Mouse (Mus musculus) midbrain, postnatal 0 days (tissue): ENCODE data around the gene Arhgap8. TPM values are rescaled to one million over a fixed set of nuclear protein-coding genes. Genes with fewer than 3 reads are reported as not detected.

Experiments
- ATAC-seq: fragments of 200-750 bp; cut with Nextera tagmentation; 2 replicates; pipeline ENCODE4 v1.8.0; 2017; ENCODE audit warnings: moderate number of reproducible peaks, mild to moderate bottlenecking, moderate TSS enrichment, moderate library complexity; ENCODE audit not compliant: low FRiP score
- DNase-seq: peaks from one replicate; pipeline ENCODE4 v3.0.0-alpha.2; 2015; ENCODE audit warnings: low spot score
- H3K27ac ChIP-seq: fragments of 300-500 bp; sonication (generic); 2 replicates; pipeline ENCODE4 v1.5.1; 2014; ENCODE audit warnings: low read depth, mild to moderate bottlenecking, low read length, mixed read lengths
- H3K27me3 ChIP-seq: fragments of 300-500 bp; sonication (generic); 2 replicates; pipeline ENCODE4 v1.6.1; 2014; ENCODE audit warnings: low read length, control low read depth, mixed read lengths; ENCODE audit not compliant: insufficient read depth
- H3K36me3 ChIP-seq: fragments of 300-500 bp; sonication (generic); 2 replicates; pipeline ENCODE4 v1.6.1; 2014; ENCODE audit warnings: low read length, control low read depth, mixed read lengths; ENCODE audit not compliant: insufficient read depth
- H3K4me1 ChIP-seq: fragments of 300-500 bp; sonication (generic); 2 replicates; pipeline ENCODE4 v1.6.1; 2014; ENCODE audit warnings: mild to moderate bottlenecking, control low read depth, antibody characterized with exemption, low read length, mixed read lengths; ENCODE audit not compliant: insufficient read depth
- H3K4me2 ChIP-seq: fragments of 300-500 bp; sonication (generic); 2 replicates; pipeline ENCODE4 v1.6.1; 2014; ENCODE audit warnings: low read depth, mild to moderate bottlenecking, low read length, mixed read lengths; ENCODE audit not compliant: poor library complexity, severe bottlenecking
- H3K4me3 ChIP-seq: fragments of 300-500 bp; sonication (generic); 2 replicates; pipeline ENCODE4 v1.5.1; 2014; ENCODE audit warnings: low read depth, mild to moderate bottlenecking, low read length, moderate library complexity
- H3K9ac ChIP-seq: fragments of 300-500 bp; sonication (generic); replicated peaks from 2 replicates; pipeline ENCODE4 v1.6.1; 2014; ENCODE audit warnings: mild to moderate bottlenecking, low read length, moderate library complexity, mixed read lengths; ENCODE audit not compliant: poor library complexity, severe bottlenecking
- H3K9me3 ChIP-seq: fragments of 300-500 bp; sonication (generic); 2 replicates; pipeline ENCODE4 v1.6.1; 2016; ENCODE audit warnings: low read length, control low read depth
- CTCF ChIP-seq: IDR thresholded peaks from 2 replicates; pipeline ENCODE4 v1.5.1; 2016; ENCODE audit warnings: antibody characterized with exemption, mild to moderate bottlenecking
- WGBS: fragments of 180-500 bp; shearing (Covaris S2); extraction: QIAGEN DNeasy Blood & Tissue Kit; methylation state at CpG from one replicate; pipeline ENCODE4 v1.1.7; 2014; 5-methylcytosine and 5-hydroxymethylcytosine counted together
- polyA plus RNA-seq: library from polyadenylated mRNA; unstranded; fragments of >200 nt; fragmentation: Nextera tagmentation; extraction: Ambion mirVana; gene quantifications from 2 replicates; pipeline ENCODE4 v1.2.1, GENCODE M21; 2015
- total RNA-seq: library from RNA; depleted of rRNA; stranded (reverse); fragments of >200 nt; gene quantifications from 2 replicates; pipeline ENCODE4 v1.2.3, GENCODE M21; 2014

The Arhgap8 gene
- total and polyA plus RNA-seq, 2 experiments from 2014 or later = 0.44 to 0.53 TPM

GRCm38 (mm10) chr15:84741573-84741972, 21.7 kb downstream of the Arhgap8 start:
- TF ChIP-seq CTCF = peak; percentile 36
- WGBS = 87% methylated on average over 3 of the region's 3 CpGs
- no peaks in the 10 kb centered on the region for H3K27me3 ChIP-seq
- no peak overlapping the region for H3K9ac ChIP-seq
- no peak overlapping the region for H3K4me2 ChIP-seq
- no peak for DNase-seq
- H3K4me3 ChIP-seq = no peak overlapping the region
- no peaks in the 10 kb centered on the region for H3K9me3 ChIP-seq
- ATAC-seq = no peak
- no peak overlapping the region for H3K27ac ChIP-seq
- no peaks in the 10 kb centered on the region for H3K4me1 ChIP-seq
- H3K36me3 ChIP-seq = no peaks in the 10 kb centered on the region

DNA sequence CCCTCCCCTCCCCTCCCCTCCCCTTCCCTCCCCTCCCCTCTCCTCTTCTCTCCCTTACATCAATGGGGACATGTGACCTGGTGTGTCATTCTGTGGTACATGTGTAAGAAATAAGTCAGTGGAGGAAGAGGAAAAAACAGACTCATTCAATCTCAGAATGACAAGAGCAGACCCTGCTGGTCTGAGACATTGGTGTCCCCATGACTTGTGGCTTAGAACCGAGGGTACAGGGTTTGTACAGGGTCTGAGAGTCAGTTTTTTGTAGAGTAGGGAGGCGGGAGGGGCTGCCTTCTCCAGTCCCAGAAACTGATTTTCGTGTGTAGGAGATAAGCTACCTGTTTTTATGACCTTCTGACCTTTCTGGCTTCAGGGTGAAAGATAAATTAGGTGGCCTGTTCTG, 23.5 kb downstream of the Arhgap8 start:
- ATAC-seq = no peak
- Histone ChIP-seq H3K9me3 (no peaks in the 10 kb centered on the region), H3K36me3 (no peaks in the 10 kb centered on the region), H3K27ac (no peak overlapping the region), H3K27me3 (no peaks in the 10 kb centered on the region), H3K4me2 (no peak overlapping the region), H3K9ac (no peak overlapping the region), H3K4me3 (no peak overlapping the region), H3K4me1 (no peaks in the 10 kb centered on the region)
- DNase-seq = no peak
- no peak for TF ChIP-seq CTCF
- 34% methylated on average over 3 of the region's 3 CpGs for WGBS

- no peak overlapping the region for H3K4me3 ChIP-seq
- H3K27ac ChIP-seq = no peak overlapping the region
- H3K4me1 ChIP-seq = no peaks in the 10 kb centered on the region
- no peak for TF ChIP-seq CTCF
- H3K27me3 ChIP-seq = no peaks in the 10 kb centered on the region
- H3K9me3 ChIP-seq = no peaks in the 10 kb centered on the region
- no peaks in the 10 kb centered on the region for H3K36me3 ChIP-seq
- no peak overlapping the region for H3K9ac ChIP-seq
- DNase-seq = no peak
- 26% methylated on average over 2 of the region's 2 CpGs for WGBS
- H3K4me2 ChIP-seq = no peak overlapping the region
- ATAC-seq = no peak
Measured at GRCm38 (mm10) chr15:84744308-84744707, 24.5 kb downstream of the Arhgap8 start.

DNA sequence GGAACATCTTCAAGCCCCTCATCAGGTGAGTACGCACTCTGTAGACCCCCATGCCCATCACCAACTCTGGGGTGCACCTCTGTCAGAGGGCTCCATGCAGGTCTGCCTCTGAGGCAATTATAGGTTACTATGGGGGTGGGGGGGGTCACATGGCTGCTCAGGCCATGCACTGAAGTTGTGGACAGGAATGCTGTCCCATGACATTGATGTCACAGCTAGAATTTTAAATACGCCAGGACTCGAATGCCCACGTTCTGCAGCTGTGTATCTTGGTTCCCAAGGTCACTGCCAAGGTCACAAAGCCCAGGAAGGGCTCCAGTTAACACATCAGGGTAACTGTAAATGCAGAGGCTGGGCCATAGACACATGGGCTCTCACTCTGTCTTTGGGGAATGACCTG, 26.0 kb downstream of the Arhgap8 start:
- ATAC-seq = no peak
- 93% methylated on average over 4 of the region's 4 CpGs for WGBS

GRCm38 (mm10) chr15:84754987-84755386, 35.1 kb downstream of the Arhgap8 start:
- H3K9me3 ChIP-seq = no peaks in the 10 kb centered on the region
- H3K4me2 ChIP-seq = no peak overlapping the region
- 8% methylated on average over 3 of the region's 3 CpGs for WGBS
- H3K27ac ChIP-seq = no peak overlapping the region
- H3K36me3 ChIP-seq = no peaks in the 10 kb centered on the region
- H3K4me3 ChIP-seq = no peak overlapping the region
- no peaks in the 10 kb centered on the region for H3K4me1 ChIP-seq
- ATAC-seq (no peak), DNase-seq (peak; percentile 71)
- TF ChIP-seq CTCF = peak; percentile 96
- H3K9ac ChIP-seq = no peak overlapping the region
- H3K27me3 ChIP-seq = no peaks in the 10 kb centered on the region

More for the DNA sequence above, 26.0 kb downstream of the Arhgap8 start:
- Histone ChIP-seq H3K27me3 (no peaks in the 10 kb centered on the region), H3K4me2 (no peak overlapping the region), H3K27ac (no peak overlapping the region), H3K4me3 (no peak overlapping the region), H3K4me1 (no peaks in the 10 kb centered on the region), H3K36me3 (no peaks in the 10 kb centered on the region), H3K9ac (no peak overlapping the region), H3K9me3 (no peaks in the 10 kb centered on the region)
- DNase-seq = no peak
- TF ChIP-seq CTCF = no peak

DNA sequence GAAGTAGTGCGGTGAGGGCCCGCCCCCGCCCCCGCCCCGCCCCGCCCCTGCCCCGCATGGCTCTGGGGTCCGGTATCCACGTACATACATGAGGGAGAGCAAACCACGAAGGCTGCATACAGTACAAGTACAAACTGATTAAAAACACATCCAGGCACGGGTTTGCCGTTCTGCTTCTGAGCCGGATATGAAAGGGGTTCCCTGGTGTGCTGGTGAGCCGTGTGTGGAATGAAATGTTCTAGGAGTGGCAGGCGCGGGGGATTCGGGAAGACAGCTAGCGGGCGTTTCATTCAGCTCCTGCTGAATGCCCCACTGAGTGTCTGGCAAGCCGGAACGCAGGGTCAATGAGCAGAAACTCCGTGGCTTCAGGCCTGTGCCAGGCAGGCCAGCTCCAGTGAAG, 36.6 kb downstream of the Arhgap8 start:
- ATAC-seq (0 out of 2 replicates have a peak, but pooled peaks have one; percentile 41), DNase-seq (peak; percentile 78)
- TF ChIP-seq CTCF = no peak
- H3K27ac ChIP-seq = no peak overlapping the region
- H3K36me3 ChIP-seq = no peaks in the 10 kb centered on the region
- peak overlapping the region; percentile 25; the same call in 1 of the 2 replicates for H3K9ac ChIP-seq
- no peaks in the 10 kb centered on the region for H3K9me3 ChIP-seq
- no peaks in the 10 kb centered on the region for H3K27me3 ChIP-seq
- peak overlapping the region; percentile 54 for H3K4me2 ChIP-seq
- H3K4me1 ChIP-seq = no peaks in the 10 kb centered on the region
- WGBS = under 1% methylated on average over 22 of the region's 22 CpGs
- peak overlapping the region; percentile 16 for H3K4me3 ChIP-seq
